ENCODE assay signal across 18 mouse cellular contexts in genomic region chr17:4874459-4874858, GRCm38 (mm10).
"Had no signal": no experiment of that assay in that cellular context is flagged by ENCODE, and none has a peak within 500 bp of the region (broad histone marks: within the 10 kb centered on the region; RNA-seq: fewer than 3 reads in every experiment).

No protein-coding gene starts in this region.

- H3K4me2 ChIP-seq: kidney, embryonic 15.5 days; limb, embryonic 13.5 days; liver, embryonic 12.5 days; liver, embryonic 15.5 days; midbrain, embryonic 11.5 days had no signal

- H3K4me3 ChIP-seq: kidney, embryonic 15.5 days; limb, embryonic 10.5 days; limb, embryonic 13.5 days; liver, embryonic 12.5 days; liver, embryonic 15.5 days had no signal

- H3K9ac ChIP-seq: kidney, embryonic 15.5 days; limb, embryonic 13.5 days; liver, embryonic 12.5 days; liver, embryonic 15.5 days had no signal

- H3K27me3 ChIP-seq: kidney, embryonic 15.5 days; limb, embryonic 13.5 days; liver, embryonic 12.5 days; liver, embryonic 15.5 days had no signal

- ATAC-seq: liver, embryonic 12.5 days had no signal

- DNase-seq: kidney, adult 11 months; kidney, adult 8-10 months; kidney, postnatal 10 days; kidney, postnatal 4 days; liver; lung, adult 18-20 months; lung, postnatal 14 days; midbrain, embryonic 14.5 days; thymus, adult 18-20 months; thymus, postnatal 36 days had no signal

- H3K4me1 ChIP-seq: kidney, embryonic 15.5 days; liver, embryonic 12.5 days; liver, embryonic 15.5 days had no signal

- H3K27ac ChIP-seq: kidney, embryonic 15.5 days; limb, embryonic 10.5 days; limb, embryonic 13.5 days; liver, embryonic 12.5 days; liver, embryonic 15.5 days; macrophage; stomach, postnatal 0 days had no signal

- H3K9me3 ChIP-seq: kidney, embryonic 15.5 days; limb, embryonic 10.5 days; limb, embryonic 13.5 days; liver, embryonic 12.5 days; liver, embryonic 15.5 days had no signal

- H3K36me3 ChIP-seq: kidney, embryonic 15.5 days; limb, embryonic 10.5 days; limb, embryonic 13.5 days; liver, embryonic 12.5 days; liver, embryonic 15.5 days had no signal
